Mouse (Mus musculus) forebrain, embryonic 15.5 days (tissue): ENCODE measurements around the gene Opn5. TPM values are rescaled to one million over a fixed set of nuclear protein-coding genes. Genes with fewer than 3 reads are reported as not detected.

ENCODE experiments used
- ATAC-seq: fragments of 200-750 bp; cut with Nextera tagmentation; replicated peaks from 2 replicates; pipeline ENCODE4 v1.8.0; 2017; ENCODE audit warnings: mild to moderate bottlenecking, moderate TSS enrichment, moderate library complexity
- H3K27ac ChIP-seq: fragments of 300-500 bp; sonication (generic); replicated peaks from 2 replicates; pipeline ENCODE4 v1.5.1; 2015; ENCODE audit warnings: mild to moderate bottlenecking, inconsistent platforms
- H3K27me3 ChIP-seq: fragments of 300-500 bp; sonication (generic); 2 replicates; pipeline ENCODE4 v1.6.1; 2015; ENCODE audit warnings: inconsistent platforms
- H3K36me3 ChIP-seq: fragments of 300-500 bp; sonication (generic); 2 replicates; pipeline ENCODE4 v1.6.1; 2015; ENCODE audit warnings: mild to moderate bottlenecking, inconsistent platforms
- H3K4me1 ChIP-seq: fragments of 300-500 bp; sonication (generic); 2 replicates; pipeline ENCODE4 v1.6.1; 2015; ENCODE audit warnings: inconsistent platforms
- H3K4me2 ChIP-seq: fragments of 300-500 bp; sonication (generic); replicated peaks from 2 replicates; pipeline ENCODE4 v1.6.1; 2015; ENCODE audit warnings: mild to moderate bottlenecking, inconsistent platforms
- H3K4me3 ChIP-seq: fragments of 300-500 bp; sonication (generic); 2 replicates; pipeline ENCODE4 v1.5.1; 2015; ENCODE audit warnings: mild to moderate bottlenecking, inconsistent platforms
- H3K9ac ChIP-seq: fragments of 300-500 bp; sonication (generic); replicated peaks from 2 replicates; pipeline ENCODE4 v1.6.1; 2015; ENCODE audit warnings: mild to moderate bottlenecking, inconsistent platforms
- H3K9me3 ChIP-seq: fragments of 300-500 bp; sonication (generic); 2 replicates; pipeline ENCODE4 v1.6.1; 2016; ENCODE audit warnings: inconsistent platforms
- WGBS: fragments of 180-500 bp; shearing (Covaris S2); methylation state at CpG from one replicate; pipeline ENCODE4 v1.1.7; 2015; ENCODE audit warnings: mixed read lengths; 5-methylcytosine and 5-hydroxymethylcytosine counted together
- polyA plus RNA-seq: library from polyadenylated mRNA; unstranded; fragments of >200 nt; fragmentation: Nextera tagmentation; extraction: Ambion mirVana; gene quantifications from 2 replicates; pipeline ENCODE4 v1.2.1, GENCODE M21; 2015

Opn5 gene
- not detected in 2 replicates for polyA plus RNA-seq

DNA sequence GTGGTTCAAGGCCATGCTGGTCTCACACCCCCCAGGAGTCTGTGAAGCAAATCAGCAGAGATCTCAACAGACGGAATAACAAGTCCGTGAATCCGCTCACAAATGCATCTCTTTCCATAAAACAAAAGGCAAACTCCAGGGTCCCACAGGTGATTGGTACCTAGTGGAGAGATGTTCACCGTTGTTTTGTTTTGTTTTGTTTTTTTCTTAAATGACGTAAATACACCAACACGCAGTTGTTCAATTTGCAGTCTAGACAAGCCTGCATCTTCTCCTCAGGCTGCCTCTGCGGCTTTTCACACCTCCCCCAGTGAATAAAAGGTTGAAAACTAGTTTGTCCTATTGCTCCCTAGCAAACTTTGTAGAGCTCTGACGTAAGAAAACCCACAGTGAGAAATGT lies at the start of gene Opn5:
Opn5 (minus strand) TSS at position 101 of the 400 bp plus-strand sequence.
- Histone ChIP-seq H3K4me2 (no peak within 1 kb of the TSS), H3K36me3 (no peaks in the 10 kb centered on the region), H3K4me1 (no peaks in the 10 kb centered on the region), H3K27me3 (no peaks in the 10 kb centered on the region), H3K9me3 (no peaks in the 10 kb centered on the region), H3K9ac (no peak within 1 kb of the TSS), H3K4me3 (no peak within 1 kb of the TSS), H3K27ac (no peak within 1 kb of the TSS)
- ATAC-seq, result no peak
- 85% methylated on average over 8 of the region's 8 CpGs for WGBS

DNA sequence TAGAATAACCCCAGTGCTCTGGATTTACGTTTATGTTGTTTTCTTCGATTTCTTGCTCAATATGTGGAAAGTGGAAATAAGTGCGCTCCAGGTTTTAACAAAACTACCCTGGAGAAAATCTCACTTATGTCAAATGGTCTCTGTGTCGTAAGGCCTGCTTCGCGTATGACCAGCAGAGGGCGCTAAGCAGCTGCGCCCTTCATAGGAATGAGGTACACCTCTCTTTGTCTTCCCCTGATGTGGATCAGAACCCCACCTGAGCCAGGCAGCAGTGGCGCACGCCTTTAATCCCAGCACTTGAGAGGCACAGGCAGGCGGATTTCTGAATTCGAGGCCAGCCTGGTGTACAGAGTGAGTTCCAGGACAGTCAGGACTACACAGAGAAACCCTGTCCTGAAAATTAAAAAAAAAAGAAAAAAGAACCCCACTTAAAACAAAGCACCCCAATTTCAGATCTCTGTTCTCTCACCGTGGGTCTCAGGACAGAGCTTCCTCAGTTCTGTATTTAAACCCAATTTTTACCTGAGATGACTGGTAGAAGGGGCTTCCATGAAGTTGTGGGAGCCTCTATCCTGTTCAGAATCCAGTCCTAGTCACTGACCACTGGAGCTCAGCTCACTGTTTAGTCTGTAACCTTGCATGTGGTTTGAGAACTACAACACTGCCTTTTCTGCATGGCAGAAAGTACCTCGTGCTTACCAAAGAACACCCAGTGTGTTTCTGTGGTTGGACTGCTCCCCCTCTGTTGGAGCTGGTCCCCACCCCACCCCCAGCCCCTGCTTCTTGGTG lies 47.6 kb upstream of the Opn5 start:
- Histone ChIP-seq H3K27ac (no peak overlapping the region), H3K9ac (no peak overlapping the region), H3K4me3 (no peak overlapping the region), H3K9me3 (no peaks in the 10 kb centered on the region), H3K4me1 (no peaks in the 10 kb centered on the region), H3K4me2 (peak overlapping the region; percentile 36), H3K36me3 (no peaks in the 10 kb centered on the region), H3K27me3 (no peaks in the 10 kb centered on the region)
- WGBS, result 23% methylated on average over 14 of the region's 14 CpGs
- ATAC-seq, result peak; percentile 92

GRCm38 (mm10) chr17:42643416-42643815 lies 32.2 kb upstream of the Opn5 start:
- Histone ChIP-seq H3K4me2 (no peak overlapping the region), H3K4me3 (no peak overlapping the region), H3K27me3 (no peaks in the 10 kb centered on the region), H3K9ac (no peak overlapping the region), H3K27ac (no peak overlapping the region), H3K9me3 (no peaks in the 10 kb centered on the region), H3K36me3 (no peaks in the 10 kb centered on the region), H3K4me1 (no peaks in the 10 kb centered on the region)
- WGBS, result 91% methylated on average over 3 of the region's 3 CpGs
- no peak for ATAC-seq

DNA sequence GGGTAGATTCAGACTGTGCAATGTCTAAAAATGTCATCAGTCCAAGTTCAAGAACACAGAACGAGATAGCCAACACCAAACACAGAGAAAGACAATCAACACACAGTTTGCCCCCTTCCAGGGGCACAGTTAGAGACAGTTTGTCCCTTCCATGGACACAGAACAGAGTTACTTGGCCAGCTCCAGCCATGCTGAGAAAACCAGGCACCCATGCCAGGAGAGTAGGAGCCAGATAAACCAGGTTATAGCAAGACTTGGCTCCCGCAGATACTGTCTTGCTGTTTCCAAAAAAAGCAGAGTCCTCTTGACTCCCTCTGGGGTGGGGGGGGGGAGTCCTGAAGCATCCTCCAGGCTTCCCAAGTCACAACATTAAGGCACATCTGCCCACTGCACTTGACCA lies 19.0 kb upstream of the Opn5 start:
- WGBS, result 92% methylated on average over 2 of the region's 2 CpGs

DNA sequence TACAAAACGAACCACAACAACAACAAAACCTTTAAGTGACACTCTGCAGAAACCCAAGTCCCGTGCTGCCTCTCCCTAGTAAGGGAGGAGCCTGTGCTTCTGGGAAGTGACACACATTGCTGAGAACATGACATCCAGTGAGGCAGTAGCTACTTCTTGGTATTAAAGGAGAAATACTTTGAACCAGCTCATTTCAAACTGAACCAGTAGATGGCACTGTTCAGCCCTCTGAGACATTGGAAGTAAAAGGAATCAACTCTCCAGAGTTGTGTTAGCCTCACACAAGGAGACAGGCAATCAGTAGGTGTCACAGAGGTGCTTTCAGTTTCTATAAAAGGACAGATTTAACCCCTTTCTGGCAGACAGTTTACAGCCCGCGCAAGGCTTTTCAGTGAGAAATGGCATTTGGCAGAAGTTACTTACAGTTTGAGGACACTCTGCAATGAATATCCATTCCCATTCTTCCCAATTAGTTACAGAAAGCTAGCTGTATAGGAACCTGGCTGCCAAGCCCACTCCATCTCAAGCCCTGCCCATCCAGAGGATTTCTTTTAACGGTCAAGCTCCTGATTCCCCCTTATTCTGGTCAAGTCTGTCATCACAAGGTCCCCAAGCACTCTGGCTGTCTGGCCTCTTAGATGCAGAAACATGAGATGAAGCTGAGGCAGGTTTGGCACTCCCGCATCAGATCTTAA lies 2.0 kb upstream of the Opn5 start:
- Histone ChIP-seq H3K4me2 (no peak overlapping the region), H3K4me1 (no peaks in the 10 kb centered on the region), H3K9ac (no peak overlapping the region), H3K27ac (no peak overlapping the region), H3K27me3 (no peaks in the 10 kb centered on the region), H3K4me3 (no peak overlapping the region), H3K9me3 (no peaks in the 10 kb centered on the region), H3K36me3 (no peaks in the 10 kb centered on the region)
- ATAC-seq, result peak; percentile 75; the same call in 1 of the 2 replicates
- WGBS, result 30% methylated on average over 6 of the region's 6 CpGs

More for the DNA sequence above, 19.0 kb upstream of the Opn5 start:
- Histone ChIP-seq H3K9ac (no peak overlapping the region), H3K4me3 (no peak overlapping the region), H3K4me1 (no peaks in the 10 kb centered on the region), H3K36me3 (no peaks in the 10 kb centered on the region), H3K4me2 (no peak overlapping the region), H3K27me3 (no peaks in the 10 kb centered on the region), H3K27ac (no peak overlapping the region), H3K9me3 (no peaks in the 10 kb centered on the region)
- no peak for ATAC-seq

DNA sequence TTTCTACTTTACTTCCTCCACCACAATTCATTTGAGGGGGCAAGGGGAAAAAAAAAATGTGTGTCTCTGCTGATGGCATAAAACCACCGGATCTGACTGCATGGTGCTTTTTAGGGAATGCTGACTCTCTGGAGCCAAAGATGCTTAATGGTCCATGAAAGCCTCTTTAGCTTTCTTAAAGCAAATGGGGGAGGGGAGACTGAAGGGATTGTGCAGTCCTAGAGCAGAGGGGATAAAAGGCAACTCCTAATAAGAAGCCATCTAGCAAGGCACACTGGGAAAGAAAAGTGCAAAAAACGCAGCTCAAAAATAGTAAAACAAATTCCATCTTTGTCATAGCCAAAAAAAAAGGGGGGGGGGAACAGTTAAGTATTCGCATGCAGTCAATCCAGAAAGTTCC lies 2.9 kb downstream of the Opn5 start:
- no peaks in the 10 kb centered on the region for H3K9me3 ChIP-seq
- ATAC-seq, result no peak
- H3K36me3 ChIP-seq, result no peaks in the 10 kb centered on the region
- H3K4me3 ChIP-seq, result no peak overlapping the region
- H3K27ac ChIP-seq, result no peak overlapping the region
- no peaks in the 10 kb centered on the region for H3K4me1 ChIP-seq
- WGBS, result 7% methylated on average over 3 of the region's 3 CpGs
- H3K9ac ChIP-seq, result no peak overlapping the region
- no peaks in the 10 kb centered on the region for H3K27me3 ChIP-seq
- H3K4me2 ChIP-seq, result no peak overlapping the region

DNA sequence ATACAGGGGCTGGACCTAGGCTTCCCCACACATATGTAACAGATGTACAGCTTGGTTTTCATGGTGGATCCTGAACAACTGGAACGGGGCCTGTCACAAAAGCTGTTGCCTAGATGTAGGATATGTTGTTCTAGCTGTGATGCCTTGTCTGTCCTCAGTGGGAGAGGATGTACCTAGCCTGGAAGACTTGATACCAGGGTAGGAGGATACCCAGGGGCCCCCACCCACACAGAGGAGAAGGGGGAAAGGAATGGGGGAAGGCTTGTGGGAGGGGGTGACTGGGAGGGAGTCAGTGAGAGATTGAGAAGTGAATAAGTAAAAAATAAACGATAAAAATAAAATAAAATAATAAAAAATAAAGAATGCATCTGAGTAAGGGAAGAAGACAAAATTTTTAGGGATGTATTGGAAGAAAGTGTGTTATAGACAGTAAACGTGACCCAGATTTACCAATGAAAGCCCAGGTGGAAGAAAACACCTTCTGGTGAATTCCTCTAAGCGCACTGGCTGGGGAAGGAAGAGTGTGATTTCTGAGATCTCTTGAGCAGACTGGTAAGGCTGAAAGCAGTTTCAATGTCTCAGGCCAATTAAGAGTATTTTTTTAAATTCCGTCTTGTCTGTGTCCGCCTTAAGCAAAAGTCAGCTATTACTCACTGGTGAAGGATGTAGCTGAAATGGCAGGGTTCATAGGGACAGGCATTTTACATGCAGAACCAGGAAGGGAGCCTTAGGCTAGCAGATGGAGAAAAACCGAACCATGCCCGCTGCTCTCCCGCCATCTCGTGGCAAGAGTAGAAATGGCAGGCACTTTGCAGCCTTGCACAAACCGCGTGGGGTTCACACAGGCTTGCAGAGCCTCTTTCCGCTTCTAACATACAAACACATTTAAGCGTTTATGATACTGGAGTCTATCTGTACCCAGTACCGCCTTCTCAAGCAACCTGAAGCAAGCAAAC lies 8.1 kb downstream of the Opn5 start:
- WGBS, result 25% methylated on average over 15 of the region's 15 CpGs
- H3K4me2 ChIP-seq, result no peak overlapping the region
- H3K9me3 ChIP-seq, result no peaks in the 10 kb centered on the region
- no peak overlapping the region for H3K27ac ChIP-seq
- no peak overlapping the region for H3K9ac ChIP-seq
- no peak overlapping the region for H3K4me3 ChIP-seq
- no peaks in the 10 kb centered on the region for H3K27me3 ChIP-seq
- ATAC-seq, result peak; percentile 97
- H3K36me3 ChIP-seq, result no peaks in the 10 kb centered on the region
- no peaks in the 10 kb centered on the region for H3K4me1 ChIP-seq

- Histone ChIP-seq H3K4me2 (no peak overlapping the region), H3K36me3 (no peaks in the 10 kb centered on the region), H3K9me3 (no peaks in the 10 kb centered on the region), H3K27me3 (no peaks in the 10 kb centered on the region), H3K27ac (no peak overlapping the region), H3K4me3 (no peak overlapping the region), H3K4me1 (no peaks in the 10 kb centered on the region), H3K9ac (no peak overlapping the region)
- 73% methylated on average over 1 of the region's 1 CpGs for WGBS
- no peak for ATAC-seq
These were observed 24.7 kb downstream of the Opn5 start for GRCm38 (mm10) chr17:42586486-42586885.

DNA sequence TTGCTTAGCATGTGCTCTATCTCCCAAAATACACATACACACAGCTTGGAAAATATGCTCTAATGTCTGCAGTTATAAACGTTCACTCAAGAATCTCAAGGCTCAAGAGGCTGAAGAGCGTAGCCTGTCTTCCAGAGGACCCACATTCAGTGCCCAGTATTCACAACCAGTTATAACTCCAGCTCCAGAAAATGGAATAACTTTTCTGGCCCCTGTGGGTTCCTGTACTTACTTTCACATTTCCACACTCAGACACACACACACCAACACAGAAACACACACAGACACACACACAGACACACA lies 28.2 kb downstream of the Opn5 start:
- Histone ChIP-seq H3K27me3 (no peaks in the 10 kb centered on the region), H3K9me3 (no peaks in the 10 kb centered on the region), H3K27ac (no peak overlapping the region), H3K4me1 (no peaks in the 10 kb centered on the region), H3K4me2 (no peak overlapping the region), H3K4me3 (no peak overlapping the region), H3K36me3 (no peaks in the 10 kb centered on the region), H3K9ac (no peak overlapping the region)
- 82% methylated on average over 2 of the region's 2 CpGs for WGBS
- 0 out of 2 replicates have a peak, but pooled peaks have one; percentile 11 for ATAC-seq

- ATAC-seq, result peak; percentile 57; the same call in 1 of the 2 replicates
- Histone ChIP-seq H3K4me1 (no peaks in the 10 kb centered on the region), H3K9me3 (no peaks in the 10 kb centered on the region), H3K4me2 (no peak overlapping the region), H3K27me3 (no peaks in the 10 kb centered on the region), H3K27ac (no peak overlapping the region), H3K4me3 (no peak overlapping the region), H3K9ac (no peak overlapping the region), H3K36me3 (no peaks in the 10 kb centered on the region)
- WGBS, result 23% methylated on average over 1 of the region's 1 CpGs
These were observed 28.7 kb downstream of the Opn5 start for GRCm38 (mm10) chr17:42582281-42583028.

GRCm38 (mm10) chr17:42580623-42581022 lies 30.6 kb downstream of the Opn5 start:
- Histone ChIP-seq H3K36me3 (no peaks in the 10 kb centered on the region), H3K9ac (no peak overlapping the region), H3K4me1 (peaks cover 9% of the 10 kb centered on the region; the same call in 1 of the 2 replicates), H3K27ac (no peak overlapping the region), H3K4me3 (no peak overlapping the region), H3K9me3 (no peaks in the 10 kb centered on the region), H3K4me2 (no peak overlapping the region), H3K27me3 (no peaks in the 10 kb centered on the region)
- ATAC-seq, result no peak
- 83% methylated on average over 4 of the region's 4 CpGs for WGBS
